Mouse (Mus musculus) heart, adult 2 months (tissue): ENCODE measurements at regions not wholly inside any gene's neighbourhood (a gene's known extent, or its start where the extent isn't known, plus 50 kb on each side); places are given as distances from the start of the nearest gene placed in this dataset.

Source experiments
- CTCF ChIP-seq: fragments of 200-600 bp; IDR thresholded peaks from 2 replicates; pipeline ENCODE4 v1.8.1; 2022; ENCODE audit warnings: antibody characterized with exemption, mild to moderate bottlenecking, moderate library complexity
- EP300 ChIP-seq: fragments of 200-500 bp; IDR thresholded peaks from 2 replicates; pipeline ENCODE4 v1.6.1; 2011; ENCODE audit warnings: low read depth, low read length, control low read depth; ENCODE audit not compliant: insufficient read depth
- POLR2A ChIP-seq: fragments of 200-500 bp; IDR thresholded peaks from 2 replicates; pipeline ENCODE4 v1.6.1; 2011; ENCODE audit warnings: mild to moderate bottlenecking, low read depth, low read length, control low read depth; ENCODE audit not compliant: insufficient read depth

DNA sequence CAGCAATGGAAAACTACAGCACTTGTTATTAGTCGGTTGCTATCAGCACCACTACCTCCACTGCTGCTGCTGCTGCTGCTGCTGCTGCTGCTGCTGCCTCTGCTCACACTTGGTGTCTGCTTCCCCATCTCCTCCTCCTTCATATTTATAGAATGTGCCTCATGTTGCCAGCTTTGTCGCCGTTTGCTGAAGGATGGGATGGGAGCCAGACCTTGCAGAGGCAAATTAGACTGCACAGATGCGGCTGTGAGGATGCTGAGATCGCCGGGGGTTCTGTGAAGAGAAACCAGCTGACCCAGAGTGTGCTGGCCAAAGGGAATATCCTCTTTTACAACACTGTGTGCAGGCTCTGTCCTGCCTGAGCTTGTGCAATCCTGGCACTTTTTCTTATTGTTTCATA lies 316.0 kb upstream of the Runx1 start:
- TF ChIP-seq CTCF (no peak), EP300 (no peak), POLR2A (no peak)
